Mouse (Mus musculus) A20 (cell line): ENCODE data around the gene Acox3.

Experiments used
- DNase-seq: peaks from one replicate; pipeline ENCODE4 v3.0.0-alpha.2; 2011; ENCODE audit warnings: low read depth, low spot score

Acox3 gene

GRCm38 (mm10) chr5:35648230-35648629 lies 65.4 kb downstream of the Acox3 start:
- DNase-seq = no peak

- DNase-seq = no peak
These were observed 69.5 kb downstream of the Acox3 start for GRCm38 (mm10) chr5:35652319-35652718.

- peak; percentile 8 for DNase-seq
These were observed 70.0 kb downstream of the Acox3 start for GRCm38 (mm10) chr5:35652872-35653271.

GRCm38 (mm10) chr5:35653743-35654395 lies 71.0 kb downstream of the Acox3 start:
- no peak for DNase-seq

- no peak for DNase-seq
These were observed 73.1 kb downstream of the Acox3 start for GRCm38 (mm10) chr5:35655753-35656485.

- DNase-seq = no peak
These were observed 76.7 kb downstream of the Acox3 start for GRCm38 (mm10) chr5:35659503-35659902.

- no peak for DNase-seq
These were observed 78.4 kb downstream of the Acox3 start for GRCm38 (mm10) chr5:35661210-35661609.

- DNase-seq = no peak
These were observed 79.2 kb downstream of the Acox3 start for GRCm38 (mm10) chr5:35662021-35662545.
